Mouse (Mus musculus) lung, embryonic 14.5 days (tissue): ENCODE measurements around the gene Sorbs2. TPM values are rescaled to one million over a fixed set of nuclear protein-coding genes. Genes with fewer than 3 reads are reported as not detected.
A peak's percentile ranks its signal among the peaks of the same experiment; 100 is the strongest.

Experiments
- ATAC-seq: fragments of 200-750 bp; cut with Nextera tagmentation; 2 replicates; pipeline ENCODE4 v1.8.0; 2017; ENCODE audit warnings: mild to moderate bottlenecking, moderate TSS enrichment, moderate library complexity; ENCODE audit not compliant: insufficient read depth
- DNase-seq: peaks from one replicate; pipeline ENCODE4 v3.0.0-alpha.2; 2015
- H3K27ac ChIP-seq: fragments of 300-500 bp; sonication (generic); 2 replicates; pipeline ENCODE4 v1.5.1; 2014; ENCODE audit warnings: low read depth, mild to moderate bottlenecking, moderate library complexity
- H3K27me3 ChIP-seq: fragments of 300-500 bp; sonication (generic); 2 replicates; pipeline ENCODE4 v1.6.1; 2014; ENCODE audit warnings: low read length, control low read depth; ENCODE audit not compliant: insufficient read depth
- H3K36me3 ChIP-seq: fragments of 300-500 bp; sonication (generic); 2 replicates; pipeline ENCODE4 v1.6.1; 2014; ENCODE audit warnings: control low read depth; ENCODE audit not compliant: insufficient read depth
- H3K4me1 ChIP-seq: fragments of 300-500 bp; sonication (generic); 2 replicates; pipeline ENCODE4 v1.6.1; 2014; ENCODE audit warnings: antibody characterized with exemption, control low read depth; ENCODE audit not compliant: insufficient read depth
- H3K4me2 ChIP-seq: fragments of 300-500 bp; sonication (generic); 2 replicates; pipeline ENCODE4 v1.6.1; 2014; ENCODE audit warnings: mild to moderate bottlenecking
- H3K4me3 ChIP-seq: fragments of 300-500 bp; sonication (generic); 2 replicates; pipeline ENCODE4 v1.5.1; 2014; ENCODE audit warnings: low read depth, low read length
- H3K9ac ChIP-seq: fragments of 300-500 bp; sonication (generic); 2 replicates; pipeline ENCODE4 v1.6.1; 2014
- H3K9me3 ChIP-seq: fragments of 300-500 bp; sonication (generic); 2 replicates; pipeline ENCODE4 v1.6.1; 2016; ENCODE audit warnings: low read depth, low read length, control low read depth
- CTCF ChIP-seq: IDR thresholded peaks from 2 replicates; pipeline ENCODE4 v1.5.1; 2016; ENCODE audit warnings: antibody characterized with exemption, low read depth
- WGBS: fragments of 180-500 bp; shearing (Covaris S2); extraction: QIAGEN DNeasy Blood & Tissue Kit; methylation state at CpG from one replicate; pipeline ENCODE4 v1.1.7; 2014; 5-methylcytosine and 5-hydroxymethylcytosine counted together
- polyA plus RNA-seq: library from polyadenylated mRNA; unstranded; fragments of >200 nt; fragmentation: Nextera tagmentation; extraction: Ambion mirVana; gene quantifications from 2 replicates; pipeline ENCODE4 v1.2.1, GENCODE M21; 2014

The Sorbs2 gene
- polyA plus RNA-seq, 1 experiment from 2014 or later = 23.3 TPM

GRCm38 (mm10) chr8:45796331-45796740 lies 288.7 kb downstream of the Sorbs2 start:
- TF ChIP-seq CTCF = peak; percentile 81
- no peak overlapping the region for H3K27ac ChIP-seq
- DNase-seq (peak; percentile 75), ATAC-seq (peak; percentile 66)
- no peaks in the 10 kb centered on the region for H3K9me3 ChIP-seq
- no peaks in the 10 kb centered on the region for H3K4me1 ChIP-seq
- no peak overlapping the region for H3K4me3 ChIP-seq
- H3K4me2 ChIP-seq = peak overlapping the region; percentile 14; the same call in 1 of the 2 replicates
- H3K36me3 ChIP-seq = no peaks in the 10 kb centered on the region
- H3K9ac ChIP-seq = no peak overlapping the region
- no peaks in the 10 kb centered on the region for H3K27me3 ChIP-seq
- WGBS = 57% methylated on average over 11 of the region's 11 CpGs

GRCm38 (mm10) chr8:45799517-45799916 lies 291.9 kb downstream of the Sorbs2 start:
- Histone ChIP-seq H3K27ac (no peak overlapping the region), H3K4me1 (no peaks in the 10 kb centered on the region), H3K4me3 (no peak overlapping the region), H3K27me3 (no peaks in the 10 kb centered on the region), H3K9me3 (no peaks in the 10 kb centered on the region), H3K9ac (no peak overlapping the region), H3K4me2 (no peak overlapping the region), H3K36me3 (no peaks in the 10 kb centered on the region)
- ATAC-seq = no peak
- no peak for DNase-seq
- 79% methylated on average over 4 of the region's 4 CpGs for WGBS
- no peak for TF ChIP-seq CTCF

- no peak for ATAC-seq
- Histone ChIP-seq H3K9me3 (no peaks in the 10 kb centered on the region), H3K4me2 (no peak overlapping the region), H3K27me3 (no peaks in the 10 kb centered on the region), H3K9ac (no peak overlapping the region), H3K4me3 (no peak overlapping the region), H3K4me1 (no peaks in the 10 kb centered on the region), H3K36me3 (no peaks in the 10 kb centered on the region), H3K27ac (no peak overlapping the region)
- no peak for TF ChIP-seq CTCF
- no peak for DNase-seq
- WGBS = 88% methylated on average over 6 of the region's 6 CpGs
These were observed 301.0 kb downstream of the Sorbs2 start for GRCm38 (mm10) chr8:45808597-45808996.

- Histone ChIP-seq H3K36me3 (no peaks in the 10 kb centered on the region), H3K9ac (no peak overlapping the region), H3K4me2 (no peak overlapping the region), H3K4me3 (no peak overlapping the region), H3K27ac (no peak overlapping the region), H3K27me3 (no peaks in the 10 kb centered on the region), H3K4me1 (no peaks in the 10 kb centered on the region), H3K9me3 (no peaks in the 10 kb centered on the region)
- ATAC-seq = peak; percentile 58; the same call in 1 of the 2 replicates
- peak; percentile 89 for DNase-seq
- peak; percentile 97 for TF ChIP-seq CTCF
- 23% methylated on average over 7 of the region's 7 CpGs for WGBS
These were observed 309.3 kb downstream of the Sorbs2 start for GRCm38 (mm10) chr8:45816765-45817426.

GRCm38 (mm10) chr8:45821650-45822049 lies 314.1 kb downstream of the Sorbs2 start:
- Histone ChIP-seq H3K9ac (no peak overlapping the region), H3K4me1 (no peaks in the 10 kb centered on the region), H3K9me3 (no peaks in the 10 kb centered on the region), H3K27ac (no peak overlapping the region), H3K36me3 (no peaks in the 10 kb centered on the region), H3K4me3 (no peak overlapping the region), H3K27me3 (no peaks in the 10 kb centered on the region), H3K4me2 (no peak overlapping the region)
- TF ChIP-seq CTCF = no peak
- 44% methylated on average over 5 of the region's 5 CpGs for WGBS
- ATAC-seq = no peak
- peak; percentile 56 for DNase-seq

GRCm38 (mm10) chr8:45829985-45830548 lies 322.5 kb downstream of the Sorbs2 start:
- ATAC-seq = no peak
- H3K27me3 ChIP-seq = no peaks in the 10 kb centered on the region
- WGBS = 67% methylated on average over 2 of the region's 2 CpGs

GRCm38 (mm10) chr8:45833896-45834295 lies 326.3 kb downstream of the Sorbs2 start:
- no peak for TF ChIP-seq CTCF
- DNase-seq (no peak), ATAC-seq (no peak)
- Histone ChIP-seq H3K27me3 (no peaks in the 10 kb centered on the region), H3K36me3 (no peaks in the 10 kb centered on the region), H3K9me3 (no peaks in the 10 kb centered on the region), H3K27ac (no peak overlapping the region), H3K4me2 (no peak overlapping the region), H3K4me3 (no peak overlapping the region), H3K9ac (no peak overlapping the region), H3K4me1 (no peaks in the 10 kb centered on the region)
- WGBS = 48% methylated on average over 2 of the region's 2 CpGs

More at GRCm38 (mm10) chr8:45829985-45830548, 322.5 kb downstream of the Sorbs2 start:
- DNase-seq = no peak
- no peak for TF ChIP-seq CTCF
- Histone ChIP-seq H3K4me1 (no peaks in the 10 kb centered on the region), H3K36me3 (no peaks in the 10 kb centered on the region), H3K9ac (no peak overlapping the region), H3K9me3 (no peaks in the 10 kb centered on the region), H3K4me2 (no peak overlapping the region), H3K27ac (no peak overlapping the region), H3K4me3 (no peak overlapping the region)
